Mouse (Mus musculus) liver, embryonic 14 days (tissue): Measurements from ENCODE around the gene E130308A19Rik. TPM values are rescaled to one million over a fixed set of nuclear protein-coding genes. Genes with fewer than 3 reads are reported as not detected.

Source experiments
- polyA plus RNA-seq: library from polyadenylated mRNA; depleted of rRNA; stranded (reverse); fragments of >200 nt; gene quantifications from 2 replicates; pipeline ENCODE4 v1.2.3, GENCODE M21; 2012; rRNA removed

E130308A19Rik gene
- polyA plus RNA-seq, result 2.5 and 3.2 TPM in 2 replicates

DNA sequence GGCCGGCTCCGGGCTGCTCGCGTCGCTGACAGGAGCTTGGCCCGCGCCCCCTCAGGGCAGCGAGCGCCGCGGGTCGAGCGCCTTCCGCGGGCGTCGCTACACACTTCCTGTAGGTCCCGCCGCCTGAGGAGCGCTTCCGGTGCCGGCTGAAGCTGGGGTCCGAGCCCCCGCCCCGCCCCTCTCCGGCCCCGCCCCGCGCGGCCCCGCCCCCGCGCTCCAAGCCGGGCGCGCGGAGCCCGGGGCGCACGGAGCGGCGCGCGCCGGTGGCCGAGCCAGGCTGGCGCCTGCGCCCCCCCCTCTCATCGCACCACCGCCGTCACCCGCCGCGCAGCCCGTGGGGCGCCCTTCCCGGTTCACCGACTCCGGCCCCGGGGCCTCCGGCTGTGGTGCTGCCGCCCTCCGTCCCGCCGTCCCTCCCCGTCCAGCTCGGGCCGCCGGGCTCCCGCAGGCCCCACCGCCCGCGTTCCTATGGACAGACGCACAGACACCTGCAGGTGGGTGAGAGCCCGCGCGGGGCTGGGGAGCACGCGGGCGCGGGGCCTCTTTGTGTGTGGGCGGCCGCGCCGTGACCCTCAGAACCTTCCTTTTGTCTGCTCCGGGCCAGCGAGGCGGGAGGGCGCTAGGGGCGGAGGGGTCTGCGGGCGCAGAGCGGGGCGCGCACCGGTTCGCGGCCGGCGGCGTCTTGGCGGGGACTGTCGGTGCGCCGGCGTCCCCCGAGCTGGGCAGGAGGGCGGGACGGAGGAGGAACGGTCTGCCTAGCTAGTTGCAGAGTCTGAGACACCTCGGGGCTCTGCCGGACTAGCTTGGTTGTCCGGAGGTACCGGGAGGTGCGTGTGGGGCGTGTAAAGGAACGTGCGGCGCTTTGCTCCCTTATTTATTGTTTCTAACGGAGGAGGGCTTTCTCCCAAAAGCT is at the start of gene E130308A19Rik:
TSS of gene E130308A19Rik (plus strand) at position 214 of the 913 bp plus-strand sequence.

DNA sequence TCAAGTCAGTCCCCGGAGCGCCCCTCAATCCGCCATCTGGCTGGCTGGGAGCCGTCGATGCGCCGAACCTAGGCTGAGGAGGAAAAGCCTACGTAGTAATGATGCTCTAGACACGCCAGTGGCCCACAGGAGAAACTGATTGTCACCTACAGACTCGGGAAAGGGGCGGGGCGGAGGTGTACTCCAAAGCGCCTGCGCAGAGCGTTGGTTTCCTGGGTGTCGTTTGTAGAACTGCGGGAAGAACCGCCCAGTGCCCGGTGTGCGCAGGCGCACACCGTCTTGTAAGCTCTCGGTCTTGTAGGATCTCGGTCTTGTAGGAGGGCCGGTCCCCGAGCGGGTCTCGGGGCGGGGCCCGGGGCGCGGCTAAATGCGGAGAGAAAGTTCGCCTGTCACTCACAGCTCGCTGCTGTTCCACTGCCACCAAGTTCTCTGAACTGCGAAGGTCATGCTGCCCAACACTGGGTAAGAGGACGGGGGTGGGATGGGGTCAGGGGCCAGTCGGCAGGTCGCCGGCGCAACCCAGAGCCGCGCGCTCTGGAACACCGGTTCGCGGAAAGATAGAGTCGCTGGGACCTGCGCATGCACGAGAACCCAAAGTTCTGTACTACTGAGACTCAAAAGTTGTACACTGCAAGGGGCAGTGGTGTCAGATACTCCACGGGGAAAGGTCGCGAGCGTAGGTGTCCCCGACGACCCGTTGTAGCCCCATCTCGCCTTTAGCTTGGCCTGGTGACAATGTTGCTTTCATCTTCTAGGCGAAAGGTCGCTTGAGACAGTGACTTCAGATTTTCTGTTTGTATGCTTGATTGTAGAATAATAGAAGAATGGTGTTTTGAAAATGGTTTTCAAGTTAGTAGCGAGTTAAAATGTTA is 44.5 kb upstream of the E130308A19Rik start, which contains the start of gene Hsdl2:
TSS of gene Hsdl2 (plus strand) at position 250 of the 872 bp plus-strand sequence.

DNA sequence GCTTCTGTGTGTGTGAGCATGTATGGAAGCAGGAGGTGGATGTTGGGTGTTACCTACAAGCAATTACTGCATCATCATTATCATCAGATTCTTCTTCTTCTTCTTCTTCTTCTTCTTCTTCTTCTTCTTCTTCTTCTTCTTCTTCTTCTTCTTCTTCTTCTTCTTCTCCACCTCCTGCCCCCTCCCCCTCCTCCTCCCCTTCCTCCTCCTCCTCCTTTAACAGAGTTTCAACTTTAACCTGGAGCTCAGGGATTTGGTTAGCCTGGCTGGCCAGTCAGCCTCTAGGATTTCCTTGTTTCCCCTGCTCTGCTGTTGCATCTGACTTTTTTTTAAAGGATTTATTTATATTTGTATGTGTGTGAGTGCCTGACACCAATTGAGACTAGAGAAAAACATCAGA is 175.5 kb downstream of the E130308A19Rik start, which contains the start of gene Inip:
TSS of gene Inip (minus strand) at position 101 of the 400 bp plus-strand sequence.

GRCm38 (mm10) chr4:59805181-59805967 is 179.4 kb downstream of the E130308A19Rik start, which contains the start of gene Snx30:
Gene Snx30 (plus strand): TSS chr4:59805840.

Other genes with a start within 250 kb of the E130308A19Rik start
- 17.5 and 21.1 TPM in 2 replicates for gene Susd1, start 187.6 kb upstream of the E130308A19Rik start, polyA plus RNA-seq
- 25.0 and 32.4 TPM in 2 replicates for gene Ptbp3, start 76.8 kb upstream of the E130308A19Rik start, polyA plus RNA-seq
- 11.2 and 12.6 TPM in 2 replicates for gene Hsdl2, start 44.6 kb upstream of the E130308A19Rik start, polyA plus RNA-seq
- gene Inip, start 175.4 kb downstream of the E130308A19Rik start, polyA plus RNA-seq, result 7.0 and 9.5 TPM in 2 replicates
- 1.7 and 1.9 TPM in 2 replicates for gene Snx30, start 179.6 kb downstream of the E130308A19Rik start, polyA plus RNA-seq